Mouse (Mus musculus): Measurements from ENCODE around the gene Elf5. TPM values are rescaled to one million over a fixed set of nuclear protein-coding genes. Genes with fewer than 3 reads are reported as not detected.

Elf5 gene
- total and polyA plus RNA-seq, 2 experiments from 2014 or later: 1.3 TPM; not detected in 1

DNA sequence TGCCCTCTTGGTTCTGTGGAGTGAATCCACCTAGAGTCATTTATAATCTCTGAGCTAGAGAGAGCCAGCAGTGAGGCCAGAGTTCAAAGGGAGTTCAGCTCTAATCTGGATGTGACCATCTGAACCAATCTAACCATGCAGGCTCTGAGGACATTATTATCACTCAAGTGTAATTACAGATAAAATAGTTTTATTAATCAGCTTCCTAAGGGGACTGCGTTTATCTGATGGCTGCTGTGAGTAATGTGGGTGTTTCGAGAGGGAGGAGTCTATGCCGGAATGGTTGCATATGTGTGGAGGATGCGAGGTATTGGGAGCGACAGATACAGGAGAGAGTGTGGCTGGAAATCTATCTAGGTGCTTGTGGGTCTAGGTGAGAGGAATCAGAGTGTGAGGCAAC is 1.9 kb downstream of the Elf5 start:
- H3K4me2 ChIP-seq (ENCODE audit: low read depth, low read length, poor library complexity, severe bottlenecking): no peak overlapping the region
- no peak for DNase-seq (ENCODE audit: low spot score)
- H3K27ac ChIP-seq (ENCODE audit: low read depth, low read length): no peak overlapping the region
- no peak overlapping the region for H3K9ac ChIP-seq (replicated peaks; ENCODE audit: low read length, poor library complexity, severe bottlenecking)
- WGBS: 83% methylated on average over 5 of the region's 5 CpGs
- no peak for ATAC-seq (ENCODE audit: low FRiP score)
- no peaks in the 10 kb centered on the region for H3K36me3 ChIP-seq (ENCODE audit: insufficient read depth, low read length)
- H3K27me3 ChIP-seq (ENCODE audit: insufficient read depth, low read length): no peaks in the 10 kb centered on the region
- H3K9me3 ChIP-seq (ENCODE audit: low read length): no peaks in the 10 kb centered on the region
- TF ChIP-seq CTCF (IDR thresholded peaks at IDR 0.05): no peak
- no peak overlapping the region for H3K4me3 ChIP-seq (ENCODE audit: low read depth, low read length)
- no peaks in the 10 kb centered on the region for H3K4me1 ChIP-seq (ENCODE audit: insufficient read depth, low read length)

DNA sequence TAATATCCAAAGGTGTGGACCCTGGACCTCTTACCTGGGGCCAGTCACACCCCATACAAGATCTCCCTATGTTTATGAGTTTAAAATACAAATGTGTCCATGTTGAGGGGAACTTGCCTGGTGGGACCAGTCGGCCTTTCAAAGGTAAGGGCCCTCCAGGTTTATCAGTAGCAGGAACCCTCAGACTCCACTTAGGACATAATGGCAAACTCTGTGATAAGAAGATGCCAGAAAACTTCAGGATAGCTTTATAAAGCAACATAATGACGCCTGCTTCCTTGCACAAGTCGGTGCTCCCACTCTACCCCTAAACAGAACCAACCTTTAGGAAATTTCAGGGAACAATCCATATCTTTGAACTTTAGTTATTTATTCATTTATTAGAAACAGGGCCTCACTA is 4.3 kb downstream of the Elf5 start:
- H3K4me1 ChIP-seq (ENCODE audit: insufficient read depth, low read length): no peaks in the 10 kb centered on the region
- TF ChIP-seq CTCF (IDR thresholded peaks at IDR 0.05): no peak
- H3K4me3 ChIP-seq (ENCODE audit: low read depth, low read length): no peak overlapping the region
- no peak overlapping the region for H3K27ac ChIP-seq (ENCODE audit: low read depth, low read length)
- 90% methylated on average over 3 of the region's 3 CpGs for WGBS
- no peaks in the 10 kb centered on the region for H3K27me3 ChIP-seq (ENCODE audit: insufficient read depth, low read length)
- no peak overlapping the region for H3K9ac ChIP-seq (replicated peaks; ENCODE audit: low read length, poor library complexity, severe bottlenecking)
- no peak for ATAC-seq (ENCODE audit: low FRiP score)
- no peak overlapping the region for H3K4me2 ChIP-seq (ENCODE audit: low read depth, low read length, poor library complexity, severe bottlenecking)
- H3K9me3 ChIP-seq (ENCODE audit: low read length): no peaks in the 10 kb centered on the region
- no peak for DNase-seq (ENCODE audit: low spot score)
- no peaks in the 10 kb centered on the region for H3K36me3 ChIP-seq (ENCODE audit: insufficient read depth, low read length)

DNA sequence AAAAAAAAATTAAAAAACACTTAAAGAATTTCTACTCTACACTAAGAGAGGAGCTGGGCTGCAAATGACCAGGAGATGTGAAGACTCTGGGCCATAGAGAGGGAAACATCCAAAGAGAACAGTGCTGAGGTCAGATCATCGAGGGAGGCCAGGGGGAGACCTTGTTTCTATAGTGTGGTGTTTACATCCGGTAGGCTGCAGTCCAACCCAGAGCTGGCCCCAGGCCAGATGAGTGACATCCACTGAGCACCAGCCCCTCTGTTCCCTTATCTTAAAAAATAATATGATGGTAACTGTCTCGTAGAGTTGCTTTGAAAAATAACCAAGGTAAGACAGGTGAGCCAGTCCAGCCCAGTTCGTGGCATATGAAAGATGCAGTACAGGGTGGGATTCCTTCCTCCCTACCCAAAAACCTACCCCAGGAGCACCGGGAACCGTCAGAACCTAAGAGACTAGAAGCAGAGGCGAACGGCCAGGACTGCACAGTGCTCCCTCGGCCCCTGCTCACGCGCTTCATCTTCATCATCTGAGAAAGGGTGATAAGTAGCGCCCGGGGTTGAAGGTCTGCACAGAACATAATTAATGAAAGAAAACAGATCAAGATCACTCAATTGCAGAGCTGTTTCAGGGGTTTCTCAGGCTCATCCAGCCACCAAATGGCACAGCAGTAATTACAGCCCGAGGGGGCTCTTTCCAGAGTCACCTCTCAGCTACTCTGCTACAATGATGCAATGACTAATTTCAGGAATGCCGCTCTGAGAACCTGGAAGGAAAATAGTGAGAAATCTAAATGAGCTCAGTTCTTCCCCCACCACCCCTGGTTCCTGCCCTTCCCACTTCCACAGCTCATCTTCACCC is 9.4 kb downstream of the Elf5 start:
- Histone ChIP-seq H3K9me3 (ENCODE audit: low read length) (no peaks in the 10 kb centered on the region), H3K4me1 (ENCODE audit: insufficient read depth, low read length) (peaks cover 7% of the 10 kb centered on the region; the same call in 1 of the 2 replicates), H3K4me2 (ENCODE audit: low read depth, low read length, poor library complexity, severe bottlenecking) (no peak overlapping the region), H3K4me3 (ENCODE audit: low read depth, low read length) (no peak overlapping the region), H3K36me3 (ENCODE audit: insufficient read depth, low read length) (no peaks in the 10 kb centered on the region), H3K27me3 (ENCODE audit: insufficient read depth, low read length) (no peaks in the 10 kb centered on the region), H3K9ac (replicated peaks; ENCODE audit: low read length, poor library complexity, severe bottlenecking) (no peak overlapping the region), H3K27ac (ENCODE audit: low read depth, low read length) (no peak overlapping the region)
- DNase-seq (ENCODE audit: low spot score) (peak; percentile 28), ATAC-seq (ENCODE audit: low FRiP score) (no peak)
- TF ChIP-seq CTCF (IDR thresholded peaks at IDR 0.05): no peak
- 66% methylated on average over 15 of the region's 15 CpGs for WGBS

DNA sequence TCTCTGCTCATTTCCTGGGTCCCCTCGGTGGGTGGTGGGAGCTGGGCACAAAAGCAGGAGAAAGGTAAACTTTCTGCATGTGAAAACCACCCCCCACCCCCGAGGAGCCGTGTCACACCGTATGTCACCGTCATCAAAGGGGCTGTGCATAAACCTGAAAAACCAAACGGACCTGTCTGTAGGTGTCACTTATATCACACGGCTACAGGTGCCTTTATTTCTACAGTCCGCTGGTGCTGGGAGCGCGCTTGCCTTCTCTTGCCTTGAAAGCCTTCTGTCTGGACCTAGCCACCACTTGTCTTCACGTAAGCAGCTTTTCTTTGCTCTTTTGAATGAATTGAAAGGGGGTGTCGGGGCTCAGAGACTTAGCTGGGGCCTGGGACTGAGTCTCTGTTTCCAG is 12.4 kb downstream of the Elf5 start:
- ATAC-seq (ENCODE audit: low FRiP score) (0 out of 2 replicates have a peak, but pooled peaks have one; percentile 12), DNase-seq (ENCODE audit: low spot score) (no peak)
- Histone ChIP-seq H3K4me2 (ENCODE audit: low read depth, low read length, poor library complexity, severe bottlenecking) (peak overlapping the region; percentile 34), H3K9ac (replicated peaks; ENCODE audit: low read length, poor library complexity, severe bottlenecking) (no peak overlapping the region), H3K9me3 (ENCODE audit: low read length) (no peaks in the 10 kb centered on the region), H3K4me3 (ENCODE audit: low read depth, low read length) (no peak overlapping the region), H3K27me3 (ENCODE audit: insufficient read depth, low read length) (no peaks in the 10 kb centered on the region), H3K4me1 (ENCODE audit: insufficient read depth, low read length) (peaks cover 7% of the 10 kb centered on the region; the same call in 1 of the 2 replicates), H3K36me3 (ENCODE audit: insufficient read depth, low read length) (no peaks in the 10 kb centered on the region), H3K27ac (ENCODE audit: low read depth, low read length) (no peak overlapping the region)
- TF ChIP-seq CTCF (IDR thresholded peaks at IDR 0.05): no peak
- 46% methylated on average over 12 of the region's 12 CpGs for WGBS

DNA sequence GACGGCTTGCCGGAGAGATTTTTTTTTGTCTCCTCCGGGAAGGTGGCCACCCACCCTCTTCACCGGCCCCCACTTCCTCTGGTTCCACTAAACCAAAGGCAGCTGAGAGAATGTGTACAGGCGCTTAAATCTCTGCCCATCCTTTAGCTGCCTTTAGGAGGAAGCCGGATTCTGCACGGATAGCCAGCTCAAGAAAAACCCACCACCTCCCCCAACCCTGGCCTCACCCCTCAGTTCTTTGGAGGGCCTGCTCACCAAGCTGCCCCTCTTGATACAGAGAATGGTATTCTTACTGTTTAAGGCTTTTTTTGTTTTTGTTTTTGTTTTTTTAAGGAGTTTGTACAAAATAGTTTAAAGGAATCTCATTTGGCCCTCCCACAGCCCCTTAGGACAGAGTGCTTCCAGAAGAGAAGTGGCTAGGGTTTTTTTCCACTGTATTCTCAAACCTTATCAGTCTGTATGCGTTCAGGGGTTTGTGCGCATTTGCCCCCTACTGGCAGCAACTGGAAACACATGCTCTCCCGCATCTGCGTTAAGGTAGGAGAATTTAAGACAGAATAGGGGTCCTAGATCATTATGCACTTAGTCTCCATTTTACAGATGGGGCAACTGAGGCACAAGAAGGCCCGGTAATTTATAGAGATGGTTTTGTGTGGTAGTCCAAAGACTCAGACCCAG is 13.0 kb downstream of the Elf5 start:
- WGBS: 18% methylated on average over 12 of the region's 12 CpGs
- H3K4me3 ChIP-seq (ENCODE audit: low read depth, low read length): no peak overlapping the region

More for the DNA sequence above, 13.0 kb downstream of the Elf5 start:
- Histone ChIP-seq H3K4me2 (ENCODE audit: low read depth, low read length, poor library complexity, severe bottlenecking) (peak overlapping the region; percentile 34), H3K9me3 (ENCODE audit: low read length) (no peaks in the 10 kb centered on the region), H3K27ac (ENCODE audit: low read depth, low read length) (no peak overlapping the region), H3K27me3 (ENCODE audit: insufficient read depth, low read length) (no peaks in the 10 kb centered on the region), H3K9ac (replicated peaks; ENCODE audit: low read length, poor library complexity, severe bottlenecking) (no peak overlapping the region), H3K4me1 (ENCODE audit: insufficient read depth, low read length) (peaks cover 7% of the 10 kb centered on the region; the same call in 1 of the 2 replicates), H3K36me3 (ENCODE audit: insufficient read depth, low read length) (no peaks in the 10 kb centered on the region)
- TF ChIP-seq CTCF (IDR thresholded peaks at IDR 0.05): peak; percentile 90
- DNase-seq (ENCODE audit: low spot score) (peak; percentile 51), ATAC-seq (ENCODE audit: low FRiP score) (peak; percentile 70)
